Mouse (Mus musculus) layer of hippocampus, postnatal 25 days (tissue): Measurements from ENCODE around the gene Prap1. TPM values are rescaled to one million over a fixed set of nuclear protein-coding genes. Genes with fewer than 3 reads are reported as not detected.
A peak's percentile ranks its signal among the peaks of the same experiment; 100 is the strongest.
"Not testable (repeated sequence)": the region's sequence is repeated elsewhere in the genome, so short reads cannot be mapped to it uniquely, and the experiment has no call there.

Experiments
- DNase-seq, 2 experiments: peaks; one replicate each; pipeline ENCODE4 v3.0.0; 2022; ENCODE audit warnings: mixed read lengths in 2 of 2, low spot score in 1 of 2; ENCODE audit errors: extremely low spot score in 1 of 2
- total RNA-seq, 2 experiments: library from RNA; stranded (reverse); gene quantifications; 2 replicates each; pipeline ENCODE4 v1.2.3; 2021

The Prap1 gene
- total RNA-seq, 2 experiments from 2014 or later = not detected

DNA sequence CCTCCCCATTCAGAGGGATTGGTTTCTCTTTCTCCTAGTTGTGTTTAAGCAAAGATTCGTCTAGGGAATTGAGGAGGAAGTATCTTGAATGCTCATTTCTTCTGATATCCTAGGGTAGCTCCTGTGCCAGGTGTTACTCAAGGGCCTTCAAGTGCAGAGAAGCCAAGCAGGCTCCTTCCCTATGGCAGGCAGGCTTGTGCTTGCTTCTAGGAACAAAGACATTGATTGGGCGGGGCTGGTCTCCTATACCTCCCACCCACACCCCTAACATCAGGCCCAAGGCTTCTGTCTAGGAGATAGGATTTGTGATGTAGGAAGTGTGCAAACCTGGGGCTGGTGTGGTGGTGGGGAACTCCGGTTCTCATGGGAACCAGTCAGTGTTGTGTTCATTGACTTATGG is 33.7 kb downstream of the Prap1 start:
- DNase-seq = no peak

DNA sequence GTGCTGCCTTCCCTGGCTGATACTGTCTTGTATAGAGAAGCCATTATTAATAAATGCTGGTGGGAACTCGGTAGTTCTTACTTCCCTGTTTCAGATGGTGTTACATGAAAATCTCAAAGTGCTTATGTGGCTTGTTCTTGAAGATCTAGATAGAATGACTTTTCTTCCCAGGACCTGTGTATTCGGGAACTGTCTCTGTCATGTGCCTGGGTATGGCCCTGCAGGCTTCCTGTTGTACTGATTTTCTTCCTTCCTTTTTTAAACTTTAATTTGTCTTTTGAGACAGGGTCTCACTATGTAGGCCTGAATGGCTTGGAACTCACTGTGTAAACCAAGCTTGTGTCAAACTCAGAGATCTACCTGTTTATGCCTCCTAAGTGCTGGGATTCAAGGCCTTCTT is 34.7 kb downstream of the Prap1 start:
- no peak for DNase-seq

DNA sequence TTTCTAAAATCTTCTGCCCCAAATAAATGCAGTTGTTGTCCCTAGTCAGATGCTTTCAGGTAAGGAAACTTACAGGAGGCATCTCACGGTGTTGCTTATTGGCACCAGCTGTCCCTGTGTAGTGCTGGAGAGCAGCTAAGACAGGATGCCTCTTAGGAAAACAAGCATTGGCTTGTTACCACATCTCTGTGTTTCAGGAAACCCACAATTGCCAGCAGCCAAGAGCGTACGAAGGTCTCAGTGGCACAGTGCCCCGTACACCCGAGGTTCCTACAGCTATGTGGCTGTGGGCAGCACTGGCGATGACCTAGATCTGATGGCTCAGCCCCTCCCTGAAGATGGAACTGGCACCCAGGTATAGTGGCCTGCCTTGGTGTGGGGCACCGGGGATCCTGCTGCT is 39.0 kb downstream of the Prap1 start:
- DNase-seq = not testable (repeated sequence)

- not testable (repeated sequence) for DNase-seq
Measured at GRCm38 (mm10) chr7:140134033-140134432, 40.8 kb downstream of the Prap1 start.

DNA sequence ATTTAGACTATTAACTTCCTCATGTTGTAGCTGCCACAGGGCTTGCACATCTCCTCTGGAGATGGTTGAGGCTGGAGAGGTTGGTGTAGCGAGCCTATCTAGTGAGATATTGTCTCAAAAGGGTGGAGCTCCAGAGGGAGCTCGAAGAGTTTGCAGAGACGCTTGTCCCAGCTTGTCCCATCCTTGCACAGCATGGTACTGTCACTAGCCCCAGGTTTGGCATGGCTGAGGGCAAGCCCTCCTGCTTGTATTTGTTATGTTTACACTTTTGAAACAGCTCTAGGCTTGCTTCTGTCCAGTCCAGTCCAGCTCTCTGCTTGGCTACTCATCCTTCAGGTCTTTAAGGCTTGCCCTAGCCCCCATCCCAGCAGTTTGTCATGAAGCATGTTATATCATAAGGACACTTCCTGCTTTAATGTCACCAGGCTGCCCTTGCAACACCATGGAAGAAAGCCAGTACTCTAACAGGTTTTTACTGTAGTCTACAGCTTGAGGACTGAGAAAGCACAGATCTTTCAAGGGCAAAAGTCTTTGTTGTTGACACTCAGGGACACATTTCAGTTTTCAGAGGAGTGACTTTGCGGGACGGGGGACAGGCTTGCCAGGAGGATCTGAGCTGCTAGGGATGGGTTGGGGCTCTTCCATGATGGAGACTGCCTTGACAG is 42.0 kb downstream of the Prap1 start:
- DNase-seq = no peak

DNA sequence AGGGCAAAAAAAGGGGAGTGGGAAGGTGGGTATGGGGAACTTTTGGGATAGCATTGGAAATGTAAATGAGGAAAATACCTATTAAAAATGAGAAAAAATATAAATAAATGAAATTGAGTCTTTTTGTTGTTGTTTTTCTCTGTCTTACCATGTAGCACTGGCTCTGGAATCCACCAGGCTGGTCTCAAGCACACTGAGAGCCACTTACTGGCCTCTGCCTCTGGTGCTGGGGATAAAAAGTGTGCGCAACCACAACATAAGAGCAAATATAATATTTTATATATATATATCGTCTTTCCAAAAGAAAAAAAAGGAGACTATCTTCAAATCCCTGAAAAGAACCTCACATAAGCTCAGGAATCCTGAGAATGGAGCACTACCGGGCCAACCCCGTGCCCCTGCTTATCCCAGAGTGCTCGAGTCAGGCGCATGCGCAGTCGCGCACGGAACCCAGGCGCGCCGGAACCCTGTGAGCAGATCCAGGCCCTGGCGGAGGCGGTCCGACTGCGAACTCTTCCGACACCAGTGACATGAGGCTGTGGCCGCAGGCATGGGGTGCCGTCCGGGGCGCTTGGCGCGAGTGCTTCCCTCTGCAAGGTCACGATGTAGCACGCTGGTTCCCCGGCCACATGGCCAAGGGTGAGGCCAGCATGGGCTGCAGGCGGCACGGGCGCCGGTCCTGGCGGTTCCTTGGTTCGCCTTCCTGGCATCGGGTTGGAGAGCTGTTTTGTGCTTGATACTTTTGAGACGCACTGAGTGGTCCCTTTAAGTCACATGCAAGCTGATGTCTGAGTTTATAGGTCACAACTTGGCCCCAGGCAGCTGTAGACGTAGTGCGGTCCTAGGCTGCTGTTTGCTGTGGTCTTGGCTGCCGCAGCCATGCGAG is 44.2 kb downstream of the Prap1 start, which contains the start of gene Mtg1:
TSS of gene Mtg1 (plus strand) at position 430 of the 886 bp plus-strand sequence.
- peak; percentile 98 to 99 for DNase-seq

DNA sequence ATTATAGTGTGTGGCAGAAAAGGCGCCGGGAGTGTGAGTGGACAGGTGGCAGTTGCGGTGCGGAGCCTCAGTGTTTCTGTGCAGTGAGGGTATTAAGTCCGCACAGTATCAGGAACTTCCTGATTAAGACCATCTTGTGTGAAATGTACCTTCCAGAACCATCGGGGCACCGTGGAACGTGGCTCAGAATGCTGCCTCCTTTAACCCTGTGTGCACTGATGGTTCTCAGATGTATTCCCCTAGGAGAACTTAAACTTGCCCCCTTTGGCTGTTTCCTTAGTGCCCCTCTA is 44.8 kb downstream of the Prap1 start:
- no peak for DNase-seq

GRCm38 (mm10) chr7:140141350-140141749 is 48.2 kb downstream of the Prap1 start:
- peak in 1 of 2 experiments; percentile 59 for DNase-seq

GRCm38 (mm10) chr7:140144550-140144949 is 51.4 kb downstream of the Prap1 start:
- no peak for DNase-seq

Other genes starting within 250 kb of the Prap1 start
- 10 to 100 TPM; 90.1 to 95.0 TPM for gene Kndc1, start 198.7 kb upstream of the Prap1 start, total RNA-seq
- not detected for gene Utf1, start 149.6 kb upstream of the Prap1 start, total RNA-seq
- gene 6430531B16Rik, start 114.6 kb upstream of the Prap1 start, total RNA-seq = 1 to 10 TPM; 1.0 to 1.4 TPM
- gene Adam8, start 100.8 kb upstream of the Prap1 start, total RNA-seq = 1 to 10 TPM; 3.3 to 3.4 TPM
- gene Zfp511, start 57.0 kb upstream of the Prap1 start, total RNA-seq = 10 to 100 TPM; 21.7 to 26.4 TPM
- 10 to 100 TPM; 36.6 to 38.0 TPM for gene Tubgcp2, start 56.7 kb upstream of the Prap1 start, total RNA-seq
- gene Msx3, start 44.3 kb upstream of the Prap1 start, total RNA-seq = under 1 TPM; 0.12 to 0.14 TPM
- 100 to 1,000 TPM; 235 to 258 TPM for gene Caly, start 10.8 kb upstream of the Prap1 start, total RNA-seq
- 10 to 100 TPM; 38.3 to 47.5 TPM for gene Fuom, start 9.0 kb downstream of the Prap1 start, total RNA-seq
- gene Paox, start 22.4 kb downstream of the Prap1 start, total RNA-seq = 1 to 10 TPM; 4.0 to 4.7 TPM
- 10 to 100 TPM; 52.1 to 59.8 TPM for gene Echs1, start 23.1 kb downstream of the Prap1 start, total RNA-seq
- gene Mtg1, start 44.2 kb downstream of the Prap1 start, total RNA-seq = 10 to 100 TPM; 24.9 to 30.2 TPM
- gene Sprn, start 61.5 kb downstream of the Prap1 start, total RNA-seq = 100 to 1,000 TPM; 191 to 207 TPM
- gene Olfr522, start 71.4 kb downstream of the Prap1 start, total RNA-seq = not detected
- gene Olfr523, start 79.8 kb downstream of the Prap1 start, total RNA-seq = under 1 TPM in 1 of 2 experiments, not detected in 1; 0.25 TPM
- gene Olfr524, start 112.6 kb downstream of the Prap1 start, total RNA-seq = not detected
- under 1 TPM; 0.39 to 0.63 TPM for gene Cd163l1, start 124.9 kb downstream of the Prap1 start, total RNA-seq
- under 1 TPM; 0.22 to 0.26 TPM for gene 5830411N06Rik, start 153.9 kb downstream of the Prap1 start, total RNA-seq
- not detected for gene Olfr525, start 227.5 kb downstream of the Prap1 start, total RNA-seq
- gene Olfr527, start 240.6 kb downstream of the Prap1 start, total RNA-seq = not detected